Mouse (Mus musculus) midbrain, embryonic 16.5 days (tissue): ENCODE measurements at regions not wholly inside any gene's neighbourhood (a gene's known extent, or its start where the extent isn't known, plus 50 kb on each side); places are given as distances from the start of the nearest gene placed in this dataset.
"Not testable (repeated sequence)": the region's sequence is repeated elsewhere in the genome, so short reads cannot be mapped to it uniquely, and the experiment has no call there.

Source experiments
- ATAC-seq: fragments of 200-750 bp; cut with Nextera tagmentation; 2 replicates; pipeline ENCODE4 v1.8.0; 2017; ENCODE audit warnings: moderate TSS enrichment
- H3K27ac ChIP-seq: fragments of 300-500 bp; sonication (generic); 2 replicates; pipeline ENCODE4 v1.5.1; 2014; ENCODE audit warnings: mild to moderate bottlenecking, low read length, mixed read lengths
- H3K27me3 ChIP-seq: fragments of 300-500 bp; sonication (generic); 2 replicates; pipeline ENCODE4 v1.6.1; 2014; ENCODE audit warnings: low read depth, low read length, mixed read lengths; ENCODE audit not compliant: control insufficient read depth, insufficient read depth
- H3K36me3 ChIP-seq: fragments of 300-500 bp; sonication (generic); 2 replicates; pipeline ENCODE4 v1.6.1; 2014; ENCODE audit warnings: mild to moderate bottlenecking, low read length, moderate library complexity, mixed read lengths; ENCODE audit not compliant: control insufficient read depth, insufficient read depth
- H3K4me1 ChIP-seq: fragments of 300-500 bp; sonication (generic); 2 replicates; pipeline ENCODE4 v1.6.1; 2014; ENCODE audit warnings: mild to moderate bottlenecking, low read length, mixed read lengths; ENCODE audit not compliant: control insufficient read depth, insufficient read depth
- H3K4me2 ChIP-seq: fragments of 300-500 bp; sonication (generic); 2 replicates; pipeline ENCODE4 v1.6.1; 2014; ENCODE audit warnings: mild to moderate bottlenecking, low read length, mixed read lengths
- H3K4me3 ChIP-seq: fragments of 300-500 bp; sonication (generic); 2 replicates; pipeline ENCODE4 v1.5.1; 2014; ENCODE audit warnings: low read depth, mild to moderate bottlenecking, low read length, moderate library complexity, mixed read lengths
- H3K9ac ChIP-seq: fragments of 300-500 bp; sonication (generic); 2 replicates; pipeline ENCODE4 v1.6.1; 2014; ENCODE audit warnings: low read depth, low read length, mixed read lengths
- H3K9me3 ChIP-seq: fragments of 300-500 bp; sonication (generic); replicated peaks from 2 replicates; pipeline ENCODE4 v1.6.1; 2014; ENCODE audit warnings: mild to moderate bottlenecking, low read length, mixed read lengths; ENCODE audit not compliant: control insufficient read depth, poor library complexity, severe bottlenecking
- WGBS: fragments of 180-500 bp; shearing (Covaris S2); extraction: QIAGEN DNeasy Blood & Tissue Kit; methylation state at CpG from one replicate; pipeline ENCODE4 v1.1.7; 2014; 5-methylcytosine and 5-hydroxymethylcytosine counted together

GRCm38 (mm10) chr6:16765354-16765753 is 132.9 kb downstream of the Tfec start:
- H3K4me3 ChIP-seq = no peak overlapping the region
- no peak overlapping the region for H3K27ac ChIP-seq
- no peaks in the 10 kb centered on the region for H3K4me1 ChIP-seq
- ATAC-seq = no peak
- H3K9me3 ChIP-seq = no peaks in the 10 kb centered on the region
- H3K4me2 ChIP-seq = no peak overlapping the region
- no peak overlapping the region for H3K9ac ChIP-seq
- H3K27me3 ChIP-seq = no peaks in the 10 kb centered on the region
- no peaks in the 10 kb centered on the region for H3K36me3 ChIP-seq
- 84% methylated on average over 4 of the region's 4 CpGs for WGBS

- Histone ChIP-seq H3K9ac (no peak overlapping the region), H3K27me3 (no peaks in the 10 kb centered on the region), H3K4me3 (no peak overlapping the region), H3K4me1 (no peaks in the 10 kb centered on the region), H3K9me3 (no peaks in the 10 kb centered on the region), H3K4me2 (no peak overlapping the region), H3K36me3 (no peaks in the 10 kb centered on the region), H3K27ac (no peak overlapping the region)
- ATAC-seq = no peak
- WGBS = 81% methylated on average over 5 of the region's 5 CpGs
Observed at GRCm38 (mm10) chr6:16764707-16765106, 133.5 kb downstream of the Tfec start.

GRCm38 (mm10) chr6:16755044-16755443 is 143.2 kb downstream of the Tfec start:
- H3K9ac ChIP-seq, H3K27ac ChIP-seq, H3K9me3 ChIP-seq, H3K36me3 ChIP-seq, H3K4me3 ChIP-seq, H3K27me3 ChIP-seq, H3K4me2 ChIP-seq, H3K4me1 ChIP-seq, ATAC-seq: not testable (repeated sequence)
- WGBS = 71% methylated on average over 1 of the region's 1 CpGs

- Histone ChIP-seq H3K4me1 (peaks cover 6% of the 10 kb centered on the region), H3K9ac (no peak overlapping the region), H3K36me3 (no peaks in the 10 kb centered on the region), H3K27me3 (no peaks in the 10 kb centered on the region), H3K9me3 (no peaks in the 10 kb centered on the region), H3K4me3 (no peak overlapping the region), H3K27ac (no peak overlapping the region), H3K4me2 (no peak overlapping the region)
- 72% methylated on average over 7 of the region's 7 CpGs for WGBS
- ATAC-seq = no peak
Observed at GRCm38 (mm10) chr6:16733184-16733583, 165.1 kb downstream of the Tfec start.

- Histone ChIP-seq H3K9me3 (no peaks in the 10 kb centered on the region), H3K36me3 (no peaks in the 10 kb centered on the region), H3K9ac (no peak overlapping the region), H3K4me2 (no peak overlapping the region), H3K27ac (no peak overlapping the region), H3K4me3 (no peak overlapping the region), H3K27me3 (no peaks in the 10 kb centered on the region), H3K4me1 (peaks cover 7% of the 10 kb centered on the region)
- WGBS = 88% methylated on average over 3 of the region's 3 CpGs
- no peak for ATAC-seq
Observed at GRCm38 (mm10) chr6:16732095-16732494, 166.1 kb downstream of the Tfec start.

GRCm38 (mm10) chr6:16727256-16727890 is 170.9 kb downstream of the Tfec start:
- ATAC-seq = peak; percentile 79
- H3K27ac ChIP-seq = no peak overlapping the region
- H3K4me3 ChIP-seq = peak overlapping the region; percentile 10; the same call in 1 of the 2 replicates
- no peaks in the 10 kb centered on the region for H3K36me3 ChIP-seq
- no peaks in the 10 kb centered on the region for H3K9me3 ChIP-seq
- peak overlapping the region; percentile 47 for H3K4me2 ChIP-seq
- peaks cover 8% of the 10 kb centered on the region for H3K4me1 ChIP-seq
- no peak overlapping the region for H3K9ac ChIP-seq
- H3K27me3 ChIP-seq = no peaks in the 10 kb centered on the region
- 8% methylated on average over 13 of the region's 13 CpGs for WGBS

GRCm38 (mm10) chr6:16725256-16725655 is 173.0 kb downstream of the Tfec start:
- no peaks in the 10 kb centered on the region for H3K9me3 ChIP-seq
- peaks cover 3% of the 10 kb centered on the region; the same call in 1 of the 2 replicates for H3K4me1 ChIP-seq
- WGBS = 91% methylated on average over 2 of the region's 2 CpGs
- no peak overlapping the region for H3K27ac ChIP-seq
- H3K27me3 ChIP-seq = no peaks in the 10 kb centered on the region
- H3K4me3 ChIP-seq = no peak overlapping the region
- no peaks in the 10 kb centered on the region for H3K36me3 ChIP-seq
- H3K4me2 ChIP-seq = no peak overlapping the region
- no peak for ATAC-seq
- H3K9ac ChIP-seq = no peak overlapping the region

- H3K36me3 ChIP-seq = no peaks in the 10 kb centered on the region
- ATAC-seq = no peak
- no peak overlapping the region for H3K4me3 ChIP-seq
- H3K9ac ChIP-seq = no peak overlapping the region
- WGBS = 92% methylated on average over 4 of the region's 4 CpGs
- peaks cover 3% of the 10 kb centered on the region; the same call in 1 of the 2 replicates for H3K4me1 ChIP-seq
- no peaks in the 10 kb centered on the region for H3K27me3 ChIP-seq
- H3K9me3 ChIP-seq = no peaks in the 10 kb centered on the region
- no peak overlapping the region for H3K4me2 ChIP-seq
- no peak overlapping the region for H3K27ac ChIP-seq
Observed at GRCm38 (mm10) chr6:16704496-16704895, 193.7 kb downstream of the Tfec start.

- Histone ChIP-seq H3K4me1 (peaks cover 3% of the 10 kb centered on the region; the same call in 1 of the 2 replicates), H3K27me3 (no peaks in the 10 kb centered on the region), H3K9me3 (no peaks in the 10 kb centered on the region), H3K4me3 (no peak overlapping the region), H3K36me3 (no peaks in the 10 kb centered on the region), H3K9ac (no peak overlapping the region), H3K27ac (no peak overlapping the region), H3K4me2 (no peak overlapping the region)
- WGBS = 89% methylated on average over 3 of the region's 3 CpGs
- no peak for ATAC-seq
Observed at GRCm38 (mm10) chr6:16703412-16703746, 194.9 kb downstream of the Tfec start.
